Mouse (Mus musculus) ovary, adult 2 months (tissue): Measurements from ENCODE around the gene Bdkrb1. TPM values are rescaled to one million over a fixed set of nuclear protein-coding genes. Genes with fewer than 3 reads are reported as not detected.

Experiments used
- polyA plus RNA-seq: library from polyadenylated mRNA; depleted of rRNA; stranded (reverse); fragments of >200 nt; gene quantifications from 2 replicates; pipeline ENCODE4 v1.2.3, GENCODE M21; 2012; rRNA removed

Bdkrb1 gene
- polyA plus RNA-seq = 3.0 and 3.1 TPM in 2 replicates

DNA sequence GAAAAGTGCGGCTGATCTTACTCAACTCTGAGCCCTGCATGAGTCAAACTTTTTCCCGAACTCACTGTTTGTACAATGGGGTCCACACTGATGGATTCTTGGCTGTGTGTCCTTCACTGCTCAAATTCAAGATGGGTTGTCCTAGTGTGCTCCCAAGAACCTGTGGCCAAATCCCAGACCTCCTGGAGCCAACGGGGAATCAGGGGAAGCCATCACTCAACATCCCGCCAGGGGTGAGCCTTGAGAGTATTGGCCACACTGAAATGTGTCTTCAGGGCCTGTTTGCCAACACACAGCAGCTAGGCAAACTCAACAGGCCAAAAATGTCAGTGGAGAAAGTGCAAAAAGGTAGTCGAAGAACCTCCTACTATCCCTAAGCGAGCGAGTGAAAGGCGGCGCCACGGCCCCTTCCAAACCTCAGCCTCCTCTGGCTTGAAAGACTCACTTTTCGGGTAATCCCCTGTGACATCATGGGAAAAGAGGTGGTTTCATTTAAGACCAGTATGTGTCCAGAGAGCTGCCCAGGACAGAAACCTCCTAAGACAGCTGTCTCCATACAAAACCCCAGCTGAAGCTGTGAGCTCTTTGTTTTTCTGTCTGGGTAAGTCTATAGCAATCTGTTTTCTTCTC, at the start of gene Bdkrb1:
Gene Bdkrb1 (plus strand): TSS at position 505 of the 630 bp plus-strand sequence.

DNA sequence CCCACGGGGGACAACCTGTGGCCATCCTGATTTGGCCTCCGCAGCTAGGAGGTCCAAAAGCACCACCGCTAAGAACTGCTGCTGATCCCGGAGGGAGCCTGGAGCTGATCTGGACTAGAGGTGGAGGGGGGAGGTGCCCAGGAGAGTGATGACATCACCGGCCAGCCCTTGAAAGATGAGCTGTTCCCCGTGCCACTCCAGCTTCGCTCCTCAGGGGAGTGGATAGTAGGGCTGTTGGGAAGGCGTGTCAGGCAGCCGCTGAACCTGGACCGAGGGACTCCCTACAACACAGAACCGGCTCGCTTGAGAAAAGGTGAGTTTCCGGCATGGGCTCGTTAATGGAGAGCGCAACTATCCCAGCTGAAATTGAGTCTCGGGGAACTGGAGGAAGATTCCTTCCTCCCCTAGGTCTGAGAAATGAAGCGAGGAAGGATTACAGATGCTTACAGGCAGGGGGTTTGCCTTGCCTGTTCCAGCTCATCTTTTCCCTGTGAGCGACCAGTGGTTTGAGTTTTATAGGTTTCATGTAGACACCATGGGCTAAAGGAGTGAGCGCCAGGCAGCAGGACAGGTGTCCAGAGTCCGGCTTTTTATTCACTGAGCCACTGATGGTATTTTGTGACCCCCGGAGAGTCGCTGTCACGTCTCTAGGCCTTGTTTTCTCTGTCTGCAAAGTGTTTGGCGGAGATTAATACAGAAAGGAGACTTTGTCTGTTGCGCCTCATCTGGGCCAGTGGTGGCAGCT, 39.8 kb upstream of the Bdkrb1 start, which contains the start of gene Bdkrb2:
Gene Bdkrb2 (plus strand): TSS at position 291 of the 745 bp plus-strand sequence.

Other genes starting within 250 kb of the Bdkrb1 start
- gene D430019H16Rik, start 149.2 kb upstream of the Bdkrb1 start, polyA plus RNA-seq = 5.8 TPM in 2 replicates
- gene Bdkrb2, start 39.9 kb upstream of the Bdkrb1 start, polyA plus RNA-seq = 0.91 and 1.8 TPM in 2 replicates
- 6.7 and 8.4 TPM in 2 replicates for gene Gskip, start 81.7 kb downstream of the Bdkrb1 start, polyA plus RNA-seq
- 15.5 and 16.6 TPM in 2 replicates for gene Atg2b, start 82.1 kb downstream of the Bdkrb1 start, polyA plus RNA-seq
- 3.5 and 4.0 TPM in 2 replicates for gene Ak7, start 102.9 kb downstream of the Bdkrb1 start, polyA plus RNA-seq
- 110 and 149 TPM in 2 replicates for gene Papola, start 181.6 kb downstream of the Bdkrb1 start, polyA plus RNA-seq